Mouse (Mus musculus) embryonic facial prominence, embryonic 12.5 days (tissue): Measurements from ENCODE around the gene Prl3d3. TPM values are rescaled to one million over a fixed set of nuclear protein-coding genes. Genes with fewer than 3 reads are reported as not detected.
"Not testable (repeated sequence)": the region's sequence is repeated elsewhere in the genome, so short reads cannot be mapped to it uniquely, and the experiment has no call there.

ENCODE experiments used
- ATAC-seq: fragments of 200-750 bp; cut with Nextera tagmentation; 2 replicates; pipeline ENCODE4 v1.8.0; 2017; ENCODE audit not compliant: insufficient number of reproducible peaks, insufficient read depth, low FRiP score, low TSS enrichment
- H3K27ac ChIP-seq: fragments of 300-500 bp; sonication (generic); 2 replicates; pipeline ENCODE4 v1.5.1; 2016; ENCODE audit warnings: mild to moderate bottlenecking
- H3K27me3 ChIP-seq: fragments of 300-500 bp; sonication (generic); 2 replicates; pipeline ENCODE4 v1.6.1; 2016; ENCODE audit warnings: mild to moderate bottlenecking, moderate library complexity
- H3K36me3 ChIP-seq: fragments of 300-500 bp; sonication (generic); 2 replicates; pipeline ENCODE4 v1.6.1; 2016; ENCODE audit warnings: mild to moderate bottlenecking
- H3K4me1 ChIP-seq: fragments of 300-500 bp; sonication (generic); 2 replicates; pipeline ENCODE4 v1.6.1; 2016
- H3K4me2 ChIP-seq: fragments of 300-500 bp; sonication (generic); replicated peaks from 2 replicates; pipeline ENCODE4 v1.6.1; 2016; ENCODE audit warnings: mild to moderate bottlenecking, moderate library complexity
- H3K4me3 ChIP-seq: fragments of 300-500 bp; sonication (generic); 2 replicates; pipeline ENCODE4 v1.5.1; 2016; ENCODE audit warnings: mild to moderate bottlenecking
- H3K9ac ChIP-seq: fragments of 300-500 bp; sonication (generic); 2 replicates; pipeline ENCODE4 v1.6.1; 2016; ENCODE audit warnings: mild to moderate bottlenecking, moderate library complexity
- H3K9me3 ChIP-seq: fragments of 300-500 bp; sonication (generic); 2 replicates; pipeline ENCODE4 v1.6.1; 2016; ENCODE audit warnings: mild to moderate bottlenecking, moderate library complexity
- WGBS: fragments of 180-500 bp; shearing (Covaris S2); methylation state at CpG from one replicate; pipeline ENCODE4 v1.1.7; 2016; 5-methylcytosine and 5-hydroxymethylcytosine counted together
- polyA plus RNA-seq: library from polyadenylated mRNA; unstranded; fragments of >200 nt; fragmentation: Nextera tagmentation; extraction: Ambion mirVana; gene quantifications from 2 replicates; pipeline ENCODE4 v1.2.1, GENCODE M21; 2016

Prl3d3 gene
- polyA plus RNA-seq, result not detected in 2 replicates

DNA sequence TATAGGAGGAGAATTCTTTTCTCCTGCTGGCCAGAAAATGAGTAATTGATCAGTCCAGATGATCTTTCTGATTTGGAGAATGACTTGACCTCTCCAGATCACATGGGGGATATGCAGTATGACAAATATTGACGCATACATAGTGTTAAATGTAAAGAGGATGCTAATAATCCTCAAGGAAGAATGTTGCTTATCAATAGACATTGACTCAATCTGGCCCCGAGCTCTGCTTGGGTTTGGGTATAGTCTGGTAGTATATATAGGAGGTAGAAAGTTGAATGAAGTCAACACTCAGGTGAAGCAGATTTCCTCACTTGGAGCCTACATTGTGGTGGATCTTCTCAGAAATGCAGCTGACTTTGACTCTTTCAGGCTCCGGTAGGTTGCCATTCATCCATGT is at the start of gene Prl3d3:
Prl3d3 (plus strand) TSS at position 301 of the 400 bp plus-strand sequence.
- 78% methylated on average over 3 of the region's 3 CpGs for WGBS
- H3K27ac ChIP-seq, H3K4me1 ChIP-seq, H3K36me3 ChIP-seq, ATAC-seq, H3K27me3 ChIP-seq, H3K4me2 ChIP-seq, H3K4me3 ChIP-seq, H3K9ac ChIP-seq, H3K9me3 ChIP-seq: not testable (repeated sequence)

GRCm38 (mm10) chr13:27121398-27121797 is 35.2 kb upstream of the Prl3d3 start, which contains the start of gene Prl3d2:
TSS of gene Prl3d2 (plus strand) at chr13:27121698.
- not testable (repeated sequence) for H3K27ac ChIP-seq, H3K9ac ChIP-seq, H3K4me1 ChIP-seq, ATAC-seq, H3K9me3 ChIP-seq, H3K36me3 ChIP-seq, H3K27me3 ChIP-seq, H3K4me3 ChIP-seq, H3K4me2 ChIP-seq
- 94% methylated on average over 4 of the region's 4 CpGs for WGBS

DNA sequence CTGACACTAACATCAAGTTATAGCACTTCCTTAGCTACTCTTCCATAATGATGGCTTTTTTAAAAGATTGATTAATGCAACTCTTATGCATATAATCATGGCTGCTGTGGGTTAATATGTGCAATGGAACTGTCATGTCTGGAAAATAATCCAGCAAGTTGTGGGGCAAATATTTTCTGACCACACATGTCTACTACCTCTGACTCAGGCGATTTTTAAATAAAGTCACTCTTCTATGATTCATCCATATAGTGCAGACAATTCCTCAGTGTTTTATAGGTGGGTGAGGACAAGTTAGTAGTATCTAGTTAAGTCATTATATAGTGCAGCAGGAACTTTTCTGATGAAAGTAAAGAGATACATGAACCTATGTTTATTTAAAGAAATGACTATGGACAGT is 8.3 kb upstream of the Prl3d3 start:
- Histone ChIP-seq H3K9me3 (no peaks in the 10 kb centered on the region), H3K4me2 (no peak overlapping the region), H3K27me3 (no peaks in the 10 kb centered on the region), H3K27ac (no peak overlapping the region), H3K4me3 (no peak overlapping the region), H3K4me1 (no peaks in the 10 kb centered on the region), H3K9ac (no peak overlapping the region), H3K36me3 (no peaks in the 10 kb centered on the region)
- no peak for ATAC-seq
- 73% methylated on average over 1 of the region's 1 CpGs for WGBS

DNA sequence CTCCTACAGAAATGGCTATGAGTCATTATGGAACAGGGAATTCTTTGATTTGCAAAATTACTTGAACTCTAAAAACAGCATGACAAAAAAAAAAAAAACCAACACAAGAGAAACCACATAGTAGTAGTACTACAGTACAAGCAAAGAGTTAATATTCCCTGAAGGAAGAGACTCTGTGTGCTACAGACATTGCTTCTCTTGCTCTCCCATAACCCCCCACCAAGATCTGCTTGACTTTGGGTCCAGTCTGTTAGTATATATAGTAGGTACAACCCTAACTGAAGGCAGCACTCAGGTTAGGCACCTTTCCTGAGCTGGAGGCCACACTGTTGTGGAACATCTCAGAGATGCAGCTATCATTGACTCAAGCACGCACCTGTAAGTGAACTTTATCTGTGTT is 39.8 kb downstream of the Prl3d3 start, which contains the start of gene Prl3c1:
Prl3c1 (plus strand) TSS at position 301 of the 400 bp plus-strand sequence.
- H3K36me3 ChIP-seq, result no peaks in the 10 kb centered on the region
- H3K27me3 ChIP-seq, result no peaks in the 10 kb centered on the region
- 81% methylated on average over 1 of the region's 1 CpGs for WGBS
- no peak within 1 kb of the TSS for H3K4me2 ChIP-seq
- no peaks in the 10 kb centered on the region for H3K4me1 ChIP-seq
- no peak within 1 kb of the TSS for H3K9ac ChIP-seq
- H3K27ac ChIP-seq, result no peak within 1 kb of the TSS
- ATAC-seq, result no peak
- H3K4me3 ChIP-seq, result no peak within 1 kb of the TSS
- no peaks in the 10 kb centered on the region for H3K9me3 ChIP-seq

Other genes starting within 250 kb of the Prl3d3 start
- gene Prl, start 99.2 kb upstream of the Prl3d3 start, polyA plus RNA-seq, result not detected in 2 replicates
- not detected in 2 replicates for gene Prl3d1, start 62.6 kb upstream of the Prl3d3 start, polyA plus RNA-seq
- gene Prl3d2, start 35.1 kb upstream of the Prl3d3 start, polyA plus RNA-seq, result not detected in 2 replicates
- gene Prl3c1, start 39.9 kb downstream of the Prl3d3 start, polyA plus RNA-seq, result not detected in 2 replicates
- 0.56 and 0.69 TPM in 2 replicates for gene Prl3b1, start 85.1 kb downstream of the Prl3d3 start, polyA plus RNA-seq
- gene Prl3a1, start 102.6 kb downstream of the Prl3d3 start, polyA plus RNA-seq, result not detected in 2 replicates
- not detected in 2 replicates for gene Prl6a1, start 155.8 kb downstream of the Prl3d3 start, polyA plus RNA-seq
- not detected in 2 replicates for gene Prl8a2, start 188.9 kb downstream of the Prl3d3 start, polyA plus RNA-seq
- gene Prl2b1, start 234.1 kb downstream of the Prl3d3 start, polyA plus RNA-seq, result not detected in 2 replicates